Mouse (Mus musculus) 3T3-L1 (cell line): ENCODE data around the gene Stx1a.
A peak's percentile ranks its signal among the peaks of the same experiment; 100 is the strongest.
"Not testable (repeated sequence)": the region's sequence is repeated elsewhere in the genome, so short reads cannot be mapped to it uniquely, and the experiment has no call there.

ENCODE experiments used
- DNase-seq: peaks from one replicate; pipeline ENCODE4 v3.0.0-alpha.2; 2015; ENCODE audit warnings: low read depth, low spot score

Stx1a gene

GRCm38 (mm10) chr5:135040777-135041176, 17.5 kb downstream of the Stx1a start:
- no peak for DNase-seq

DNA sequence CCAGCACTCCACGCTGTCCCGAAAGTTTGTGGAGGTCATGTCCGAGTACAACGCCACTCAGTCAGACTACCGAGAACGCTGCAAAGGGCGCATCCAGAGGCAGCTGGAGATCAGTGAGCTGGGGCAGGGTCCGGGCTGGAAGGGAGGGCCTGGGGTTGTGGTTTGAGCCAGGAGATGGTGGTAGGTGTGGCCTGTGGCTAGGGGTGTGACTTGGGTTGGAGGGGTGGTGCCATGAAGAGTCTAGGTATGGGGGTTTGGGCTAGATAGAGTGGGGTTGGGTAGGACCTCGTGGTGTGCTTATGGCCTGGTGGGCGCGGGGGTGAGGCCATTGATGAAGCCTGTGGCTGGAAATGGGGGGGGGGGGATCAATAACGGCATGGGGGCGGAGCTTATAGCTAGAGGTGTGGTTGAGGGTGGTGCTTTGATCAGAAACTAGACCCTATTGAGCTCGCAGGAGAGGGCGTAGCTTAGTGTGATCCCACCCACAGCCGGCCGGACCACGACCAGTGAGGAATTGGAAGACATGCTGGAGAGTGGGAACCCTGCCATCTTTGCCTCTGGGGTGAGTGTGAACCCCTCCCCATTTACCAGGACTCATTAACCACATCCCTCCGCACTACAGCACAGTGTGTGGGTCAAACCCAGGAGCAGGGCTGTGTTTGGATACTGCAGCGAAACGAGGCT, 19.0 kb downstream of the Stx1a start:
- DNase-seq, result no peak

- DNase-seq, result no peak
These were observed 21.3 kb downstream of the Stx1a start for GRCm38 (mm10) chr5:135044575-135044974.

DNA sequence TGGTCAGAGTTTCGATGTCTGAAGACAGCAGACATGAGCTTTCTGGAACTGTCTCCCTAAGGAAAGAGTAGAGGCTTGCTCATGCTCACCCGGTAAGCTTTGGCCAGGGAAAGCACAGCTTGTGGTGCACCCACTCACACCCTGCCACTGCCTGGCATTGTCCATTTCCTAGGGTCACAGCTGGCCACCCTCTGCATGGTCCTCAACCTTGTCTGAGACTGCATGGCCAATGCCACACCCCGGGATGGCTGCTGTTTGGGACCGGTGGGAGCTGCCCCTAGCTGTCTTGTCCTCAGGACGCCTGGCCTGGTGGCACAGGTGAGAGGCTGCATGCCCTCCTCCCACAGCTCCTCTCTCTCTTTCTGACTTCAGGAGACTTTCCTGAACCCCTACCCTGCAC, 25.3 kb downstream of the Stx1a start:
- DNase-seq, result no peak

DNA sequence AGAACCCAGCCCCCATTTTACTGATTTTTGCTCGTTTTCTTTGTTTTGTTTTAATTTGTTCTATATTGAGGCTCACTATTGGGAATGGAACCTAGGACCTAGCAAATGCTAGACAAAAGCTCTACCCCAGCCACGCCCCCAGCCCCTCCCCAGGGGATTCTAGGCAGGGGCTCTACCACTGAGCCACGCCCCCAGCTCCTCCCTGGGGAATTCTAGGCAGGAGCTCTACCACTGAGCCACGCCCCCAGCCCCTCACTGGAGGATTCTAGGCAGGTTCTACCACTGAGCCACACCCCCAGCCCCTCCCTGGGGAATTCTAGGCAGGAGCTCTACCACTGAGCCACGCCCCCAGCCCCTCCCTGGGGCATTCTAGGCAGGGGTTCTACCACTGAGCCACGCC, 26.0 kb downstream of the Stx1a start:
- not testable (repeated sequence) for DNase-seq

- no peak for DNase-seq
These were observed 30.1 kb downstream of the Stx1a start for GRCm38 (mm10) chr5:135053356-135053755.

DNA sequence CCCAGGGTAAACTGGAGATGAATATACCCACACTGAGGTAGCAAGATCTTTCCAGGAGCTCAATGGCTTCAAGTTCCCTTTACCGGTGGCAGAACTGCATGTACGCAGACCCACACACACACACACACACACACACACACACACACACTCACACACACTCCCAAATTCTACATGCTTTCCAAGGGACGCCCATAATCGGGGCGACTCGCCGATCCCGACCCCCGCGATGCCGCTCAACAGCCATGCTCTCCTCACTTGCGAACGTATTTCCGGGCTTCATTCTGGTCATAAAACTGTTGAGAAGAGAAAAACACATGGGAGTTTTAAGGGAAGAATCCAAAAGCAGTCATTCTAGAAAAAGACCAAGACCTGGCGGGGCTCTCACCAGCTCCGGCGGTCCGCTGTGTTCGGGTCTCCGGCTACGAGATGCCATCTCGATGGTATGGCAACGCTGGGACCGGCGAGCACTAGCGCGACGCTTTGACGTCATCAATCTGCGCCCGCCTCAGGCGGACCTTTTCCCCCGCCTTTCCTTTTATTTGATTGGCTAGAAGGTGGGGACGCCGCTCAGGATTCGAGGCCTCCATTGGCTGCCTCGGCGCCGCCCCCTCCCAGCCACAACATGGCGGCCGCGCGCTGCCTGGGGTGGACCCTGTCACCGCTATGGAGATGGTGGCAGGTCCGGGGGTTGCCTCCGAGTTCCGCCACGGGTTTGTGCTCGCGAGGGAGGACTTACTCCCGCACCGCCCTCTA, 40.5 kb downstream of the Stx1a start, which contains the start of gene Dnajc30:
Gene Dnajc30, plus strand, starts transcription at position 574 of the 753 bp plus-strand sequence.
- DNase-seq, result peak; percentile 99

DNA sequence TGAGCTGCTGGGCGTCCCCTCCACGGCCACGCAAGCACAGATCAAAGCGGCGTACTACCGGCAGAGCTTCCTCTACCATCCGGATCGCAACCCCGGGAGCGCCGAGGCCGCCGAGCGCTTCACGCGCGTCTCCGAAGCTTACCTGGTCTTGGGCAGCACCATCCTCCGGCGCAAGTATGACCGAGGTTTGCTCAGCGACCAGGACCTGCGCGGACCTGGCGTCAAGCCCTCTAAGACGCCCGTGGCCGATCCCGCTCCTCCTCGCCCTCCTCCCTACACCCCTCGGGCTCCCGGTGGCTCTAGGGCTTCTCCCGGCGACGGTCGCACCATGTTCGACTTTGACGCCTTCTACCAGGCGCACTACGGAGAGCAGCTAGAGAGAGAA, 41.1 kb downstream of the Stx1a start:
- no peak for DNase-seq

DNA sequence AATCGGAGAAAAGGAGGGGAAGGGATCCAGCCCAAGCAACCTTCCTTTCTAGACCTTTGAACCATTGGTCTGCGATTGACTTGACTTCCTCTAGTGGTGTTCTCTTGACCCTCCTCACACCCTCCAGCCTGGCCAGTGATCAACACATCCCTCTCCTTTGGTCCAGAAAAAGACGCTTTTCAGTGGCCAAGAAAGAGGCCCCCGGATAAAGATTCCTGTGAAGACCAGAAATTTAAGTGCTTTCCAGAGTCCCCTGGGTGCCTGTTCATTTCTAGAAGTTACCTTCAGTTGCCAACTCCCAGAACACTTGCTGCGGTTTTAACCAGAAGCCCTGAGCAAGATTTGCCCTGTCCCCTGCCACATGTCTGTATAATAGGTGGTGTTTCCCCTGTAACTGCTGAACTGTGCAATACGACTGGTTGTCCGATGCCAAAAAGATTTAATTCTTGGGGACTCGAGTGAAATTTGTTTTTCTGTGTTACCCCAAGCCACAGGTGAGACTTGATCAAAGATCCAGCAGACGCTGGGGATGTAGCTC, 41.7 kb downstream of the Stx1a start, which contains the start of gene Bud23:
Gene Bud23, minus strand, starts transcription at position 51 of the 538 bp plus-strand sequence.
- not testable (repeated sequence) for DNase-seq

- no peak for DNase-seq
These were observed 42.7 kb downstream of the Stx1a start for GRCm38 (mm10) chr5:135066008-135066407.

DNA sequence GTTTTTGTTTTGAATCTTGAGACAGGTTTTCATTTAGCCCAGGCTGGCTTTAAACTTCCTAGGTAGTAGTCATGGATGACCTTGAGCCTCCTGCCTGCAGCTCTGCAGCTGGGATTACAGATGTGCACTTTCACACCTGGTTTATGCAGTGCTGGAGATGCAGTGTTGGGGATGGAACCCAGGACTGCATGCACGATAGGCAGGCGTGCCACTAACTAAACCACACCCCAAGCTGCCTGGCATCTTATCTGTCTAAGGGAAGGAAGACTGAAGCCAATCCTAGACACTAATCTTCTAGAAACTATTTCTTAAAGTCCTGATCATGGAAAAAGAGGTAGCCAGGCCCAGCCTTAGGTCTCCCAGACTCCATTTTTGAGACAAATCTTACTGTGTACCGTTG, 47.2 kb downstream of the Stx1a start:
- DNase-seq, result no peak

GRCm38 (mm10) chr5:135072061-135072460, 48.8 kb downstream of the Stx1a start:
- no peak for DNase-seq

DNA sequence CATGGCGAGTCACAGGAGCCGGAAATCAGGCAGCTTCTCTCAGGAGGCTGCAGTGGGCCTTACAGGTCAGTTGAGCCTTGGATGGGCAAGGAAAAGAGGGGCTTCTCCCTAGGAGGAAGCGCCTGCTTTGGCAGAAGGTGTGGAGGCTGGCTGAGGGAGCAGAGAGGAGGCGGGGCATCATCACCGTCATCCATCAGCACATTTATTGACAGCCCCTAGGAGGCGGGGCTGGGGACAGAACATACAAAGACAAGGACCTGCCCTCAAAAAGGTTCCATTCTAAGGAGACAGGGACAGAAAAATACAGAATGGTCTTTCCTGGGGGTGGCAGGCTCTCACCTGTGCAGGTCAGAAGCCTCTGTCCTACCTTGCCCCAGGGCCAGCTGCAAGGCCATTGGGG, 49.4 kb downstream of the Stx1a start:
- DNase-seq, result no peak

GRCm38 (mm10) chr5:135073349-135074150, 50.3 kb downstream of the Stx1a start:
- no peak for DNase-seq

GRCm38 (mm10) chr5:135075655-135076054, 52.4 kb downstream of the Stx1a start:
- no peak for DNase-seq

GRCm38 (mm10) chr5:135076368-135076767, 53.1 kb downstream of the Stx1a start:
- no peak for DNase-seq

- peak; percentile 27 for DNase-seq
These were observed 53.7 kb downstream of the Stx1a start for GRCm38 (mm10) chr5:135076931-135077505.

GRCm38 (mm10) chr5:135077564-135078481, 54.5 kb downstream of the Stx1a start, which contains the start of gene Vps37d:
Vps37d (minus strand) TSS chr5:135078266.
- DNase-seq, result peak; percentile 88

- DNase-seq, result no peak
These were observed 55.2 kb downstream of the Stx1a start for GRCm38 (mm10) chr5:135078482-135078810.

DNA sequence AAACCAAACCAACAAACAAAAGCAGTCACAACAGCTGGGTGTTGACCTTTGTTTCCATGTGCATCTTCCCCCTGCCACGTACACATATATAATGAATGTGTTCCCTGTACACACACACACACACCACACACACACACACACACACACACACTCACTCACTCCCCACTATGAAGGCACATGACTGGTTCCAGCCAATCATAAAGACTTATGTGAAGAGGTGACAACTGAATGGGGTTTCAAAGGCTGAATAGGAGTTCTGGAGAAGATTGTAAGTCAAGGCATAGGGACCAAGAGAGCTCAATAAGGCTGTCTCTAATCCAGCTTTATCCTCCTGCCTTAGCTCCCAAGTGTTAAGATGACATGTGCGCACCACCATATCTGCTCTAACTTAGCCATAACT, 56.3 kb downstream of the Stx1a start:
- no peak for DNase-seq

DNA sequence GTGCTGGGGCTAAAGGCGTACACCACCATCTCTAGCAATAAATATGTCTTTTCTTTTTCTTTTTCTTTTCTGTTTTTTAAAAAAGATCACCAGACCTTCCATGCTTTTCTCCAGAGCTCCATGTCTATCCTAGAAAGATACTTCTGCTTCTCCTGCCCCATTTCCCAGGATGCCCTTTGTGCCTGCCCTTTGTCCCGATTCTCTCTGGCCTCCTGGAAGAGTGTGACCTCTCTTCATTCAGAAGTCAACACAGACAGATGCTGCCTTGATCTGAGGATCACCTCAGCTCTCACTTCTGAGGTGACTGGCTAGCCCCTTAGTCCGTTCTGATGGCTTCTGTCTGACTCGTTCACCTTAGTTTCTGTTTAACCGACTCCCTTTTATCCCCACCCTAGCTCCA, 57.3 kb downstream of the Stx1a start:
- no peak for DNase-seq
